Mouse (Mus musculus) heart, embryonic 11.5 days (tissue): ENCODE data around the gene Erich3. TPM values are rescaled to one million over a fixed set of nuclear protein-coding genes. Genes with fewer than 3 reads are reported as not detected.

Source experiments
- ATAC-seq: fragments of 200-750 bp; cut with Nextera tagmentation; replicated peaks from 2 replicates; pipeline ENCODE4 v1.8.0; 2017; ENCODE audit warnings: moderate library complexity; ENCODE audit not compliant: insufficient number of reproducible peaks, low FRiP score, low TSS enrichment
- H3K27ac ChIP-seq: fragments of 300-500 bp; sonication (generic); 2 replicates; pipeline ENCODE4 v1.5.1; 2014; ENCODE audit warnings: mild to moderate bottlenecking, low read depth, low read length
- H3K27me3 ChIP-seq: fragments of 300-500 bp; sonication (generic); 2 replicates; pipeline ENCODE4 v1.6.1; 2014; ENCODE audit warnings: mild to moderate bottlenecking, low read length, mixed read lengths; ENCODE audit not compliant: control insufficient read depth, insufficient read depth
- H3K36me3 ChIP-seq: fragments of 300-500 bp; sonication (generic); 2 replicates; pipeline ENCODE4 v1.6.1; 2014; ENCODE audit warnings: mild to moderate bottlenecking, low read length, moderate library complexity, mixed read lengths; ENCODE audit not compliant: control insufficient read depth, insufficient read depth
- H3K4me1 ChIP-seq: fragments of 300-500 bp; sonication (generic); 2 replicates; pipeline ENCODE4 v1.6.1; 2014; ENCODE audit warnings: low read length; ENCODE audit not compliant: control insufficient read depth, insufficient read depth
- H3K4me2 ChIP-seq: fragments of 300-500 bp; sonication (generic); 2 replicates; pipeline ENCODE4 v1.6.1; 2014; ENCODE audit warnings: mild to moderate bottlenecking, moderate library complexity
- H3K4me3 ChIP-seq: fragments of 300-500 bp; sonication (generic); 2 replicates; pipeline ENCODE4 v1.5.1; 2014; ENCODE audit warnings: low read depth, low read length
- H3K9ac ChIP-seq: fragments of 300-500 bp; sonication (generic); 2 replicates; pipeline ENCODE4 v1.6.1; 2014; ENCODE audit warnings: mild to moderate bottlenecking, low read depth, low read length, moderate library complexity
- H3K9me3 ChIP-seq: fragments of 300-500 bp; sonication (generic); replicated peaks from 2 replicates; pipeline ENCODE4 v1.6.1; 2016; ENCODE audit warnings: low read length; ENCODE audit not compliant: control insufficient read depth
- WGBS: fragments of 180-500 bp; shearing (Covaris S2); extraction: QIAGEN DNeasy Blood & Tissue Kit; methylation state at CpG from one replicate; pipeline ENCODE4 v1.1.7; 2014; ENCODE audit not compliant: insufficient replicate concordance; 5-methylcytosine and 5-hydroxymethylcytosine counted together
- polyA plus RNA-seq: library from polyadenylated mRNA; unstranded; fragments of >200 nt; fragmentation: Nextera tagmentation; extraction: Ambion mirVana; gene quantifications from 2 replicates; pipeline ENCODE4 v1.2.1, GENCODE M21; 2014

Erich3 gene
- polyA plus RNA-seq, 1 experiment from 2014 or later, result 0.21 TPM

DNA sequence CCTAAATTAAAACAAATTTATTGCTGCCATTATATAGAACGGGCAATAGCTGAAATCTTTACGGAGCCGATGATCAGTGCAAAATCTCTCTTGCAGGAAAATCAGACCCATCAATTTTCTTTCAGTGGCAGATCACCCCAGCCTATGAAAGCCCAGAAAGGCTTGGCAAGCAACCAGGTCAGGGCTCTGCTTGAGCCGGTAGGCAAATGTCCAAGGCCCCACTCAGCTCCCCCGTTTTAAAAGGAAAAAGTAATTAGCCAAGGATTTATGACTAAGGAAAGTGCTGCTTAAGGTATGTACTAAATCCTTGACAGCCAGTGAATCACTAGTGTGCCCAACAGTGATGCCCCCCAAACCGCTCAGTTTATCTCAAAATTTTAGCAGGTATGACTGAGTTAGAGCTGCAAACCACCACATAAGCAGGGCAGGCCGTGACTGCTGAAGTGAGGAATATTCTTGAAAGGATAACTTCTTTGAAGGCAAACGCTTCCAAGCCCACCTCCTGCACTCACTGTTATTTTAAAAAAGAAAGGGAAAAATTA, 137.3 kb downstream of the Erich3 start:
- H3K9me3 ChIP-seq, result no peaks in the 10 kb centered on the region
- WGBS, result 78% methylated on average over 8 of the region's 8 CpGs
- ATAC-seq, result no peak
- no peak overlapping the region for H3K27ac ChIP-seq
- H3K27me3 ChIP-seq, result no peaks in the 10 kb centered on the region
- no peak overlapping the region for H3K9ac ChIP-seq
- no peak overlapping the region for H3K4me2 ChIP-seq
- H3K4me3 ChIP-seq, result no peak overlapping the region
- no peaks in the 10 kb centered on the region for H3K4me1 ChIP-seq
- no peaks in the 10 kb centered on the region for H3K36me3 ChIP-seq

- H3K4me3 ChIP-seq, result no peak overlapping the region
- no peaks in the 10 kb centered on the region for H3K36me3 ChIP-seq
- peak overlapping the region; percentile 41; the same call in 1 of the 2 replicates for H3K27ac ChIP-seq
- no peak overlapping the region for H3K4me2 ChIP-seq
- H3K9ac ChIP-seq, result no peak overlapping the region
- 46% methylated on average over 7 of the region's 7 CpGs for WGBS
- no peaks in the 10 kb centered on the region for H3K9me3 ChIP-seq
- peak; percentile 39; the same call in 1 of the 2 replicates for ATAC-seq
- H3K27me3 ChIP-seq, result no peaks in the 10 kb centered on the region
- peaks cover 11% of the 10 kb centered on the region; the same call in 1 of the 2 replicates for H3K4me1 ChIP-seq
Observed at GRCm38 (mm10) chr3:154806626-154807025, 143.0 kb downstream of the Erich3 start.

GRCm38 (mm10) chr3:154810273-154810870, 146.7 kb downstream of the Erich3 start:
- 57% methylated on average over 7 of the region's 7 CpGs for WGBS
- ATAC-seq, result no peak
- Histone ChIP-seq H3K9ac (no peak overlapping the region), H3K27ac (no peak overlapping the region), H3K4me2 (no peak overlapping the region), H3K4me1 (peaks cover 11% of the 10 kb centered on the region; the same call in 1 of the 2 replicates), H3K4me3 (no peak overlapping the region), H3K9me3 (no peaks in the 10 kb centered on the region), H3K36me3 (no peaks in the 10 kb centered on the region), H3K27me3 (no peaks in the 10 kb centered on the region)

DNA sequence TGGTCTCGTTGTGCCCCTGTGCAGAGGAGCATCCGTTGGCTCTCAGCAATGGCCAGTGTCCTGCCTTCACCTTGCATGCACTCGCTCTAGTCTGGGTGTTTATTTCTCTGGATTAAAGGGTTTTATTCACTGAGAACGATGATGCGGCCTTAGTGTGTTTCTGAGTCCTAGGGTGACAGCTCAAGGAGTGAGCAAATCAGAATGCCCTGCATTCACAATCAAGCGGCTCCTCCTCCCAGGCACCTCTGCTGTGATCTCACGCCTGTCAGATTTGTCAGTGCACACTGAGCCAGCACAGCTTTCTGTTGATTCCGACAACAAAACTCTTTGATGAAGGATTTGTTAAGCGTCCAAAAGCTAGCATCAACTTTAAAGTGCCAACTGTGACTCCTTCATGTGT, 147.6 kb downstream of the Erich3 start:
- Histone ChIP-seq H3K4me3 (no peak overlapping the region), H3K4me1 (peaks cover 10% of the 10 kb centered on the region; the same call in 1 of the 2 replicates), H3K27me3 (no peaks in the 10 kb centered on the region), H3K9me3 (no peaks in the 10 kb centered on the region), H3K4me2 (no peak overlapping the region), H3K27ac (no peak overlapping the region), H3K36me3 (no peaks in the 10 kb centered on the region), H3K9ac (no peak overlapping the region)
- 40% methylated on average over 9 of the region's 9 CpGs for WGBS
- ATAC-seq, result no peak

- no peak overlapping the region for H3K27ac ChIP-seq
- ATAC-seq, result no peak
- H3K36me3 ChIP-seq, result no peaks in the 10 kb centered on the region
- H3K4me2 ChIP-seq, result no peak overlapping the region
- H3K4me3 ChIP-seq, result no peak overlapping the region
- no peaks in the 10 kb centered on the region for H3K9me3 ChIP-seq
- no peaks in the 10 kb centered on the region for H3K27me3 ChIP-seq
- H3K4me1 ChIP-seq, result peaks cover 7% of the 10 kb centered on the region; the same call in 1 of the 2 replicates
- 60% methylated on average over 9 of the region's 9 CpGs for WGBS
- H3K9ac ChIP-seq, result no peak overlapping the region
Observed at GRCm38 (mm10) chr3:154811833-154812232, 148.2 kb downstream of the Erich3 start.

GRCm38 (mm10) chr3:154812893-154813292, 149.2 kb downstream of the Erich3 start:
- Histone ChIP-seq H3K27me3 (no peaks in the 10 kb centered on the region), H3K9me3 (no peaks in the 10 kb centered on the region), H3K4me1 (peaks cover 11% of the 10 kb centered on the region; the same call in 1 of the 2 replicates), H3K9ac (no peak overlapping the region), H3K36me3 (no peaks in the 10 kb centered on the region), H3K4me3 (no peak overlapping the region), H3K27ac (no peak overlapping the region), H3K4me2 (no peak overlapping the region)
- WGBS, result 44% methylated on average over 1 of the region's 1 CpGs
- no peak for ATAC-seq

- ATAC-seq, result no peak
- H3K4me1 ChIP-seq, result peaks cover 11% of the 10 kb centered on the region; the same call in 1 of the 2 replicates
- no peaks in the 10 kb centered on the region for H3K9me3 ChIP-seq
- no peak overlapping the region for H3K9ac ChIP-seq
- no peaks in the 10 kb centered on the region for H3K27me3 ChIP-seq
- no peak overlapping the region for H3K27ac ChIP-seq
- H3K4me2 ChIP-seq, result no peak overlapping the region
- WGBS, result 50% methylated on average over 2 of the region's 2 CpGs
- no peaks in the 10 kb centered on the region for H3K36me3 ChIP-seq
- no peak overlapping the region for H3K4me3 ChIP-seq
Observed at GRCm38 (mm10) chr3:154815606-154816005, 151.9 kb downstream of the Erich3 start.

DNA sequence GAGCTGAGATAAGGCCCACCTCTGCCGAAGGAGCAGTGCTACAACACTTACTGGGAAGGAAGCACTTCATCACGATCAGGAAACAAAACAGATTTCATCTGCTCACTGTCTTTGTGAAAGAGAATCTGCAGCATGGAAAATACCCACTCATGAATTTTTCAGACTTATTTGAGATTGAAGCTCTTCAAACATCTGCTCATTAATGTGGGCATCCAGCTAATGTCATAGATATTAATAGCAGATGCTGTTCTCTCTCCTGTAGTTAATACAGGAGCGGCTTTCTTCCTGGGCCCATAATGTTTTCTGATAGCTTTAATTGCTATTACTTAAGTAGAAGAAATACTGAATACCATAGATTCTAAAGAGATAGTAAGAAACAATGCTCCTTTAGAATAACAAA, 152.6 kb downstream of the Erich3 start:
- Histone ChIP-seq H3K36me3 (no peaks in the 10 kb centered on the region), H3K9ac (no peak overlapping the region), H3K4me3 (no peak overlapping the region), H3K4me1 (peaks cover 8% of the 10 kb centered on the region; the same call in 1 of the 2 replicates), H3K27me3 (no peaks in the 10 kb centered on the region), H3K27ac (no peak overlapping the region), H3K9me3 (no peaks in the 10 kb centered on the region), H3K4me2 (no peak overlapping the region)
- ATAC-seq, result no peak
- 51% methylated on average over 3 of the region's 3 CpGs for WGBS
